Mouse (Mus musculus): ENCODE measurements around the gene Kansl2. TPM values are rescaled to one million over a fixed set of nuclear protein-coding genes. Genes with fewer than 3 reads are reported as not detected.
A peak's percentile ranks its signal among the peaks of the same experiment; 100 is the strongest.

The Kansl2 gene
- polyA plus RNA-seq, 1 experiment from 2014 or later, result 123 TPM

DNA sequence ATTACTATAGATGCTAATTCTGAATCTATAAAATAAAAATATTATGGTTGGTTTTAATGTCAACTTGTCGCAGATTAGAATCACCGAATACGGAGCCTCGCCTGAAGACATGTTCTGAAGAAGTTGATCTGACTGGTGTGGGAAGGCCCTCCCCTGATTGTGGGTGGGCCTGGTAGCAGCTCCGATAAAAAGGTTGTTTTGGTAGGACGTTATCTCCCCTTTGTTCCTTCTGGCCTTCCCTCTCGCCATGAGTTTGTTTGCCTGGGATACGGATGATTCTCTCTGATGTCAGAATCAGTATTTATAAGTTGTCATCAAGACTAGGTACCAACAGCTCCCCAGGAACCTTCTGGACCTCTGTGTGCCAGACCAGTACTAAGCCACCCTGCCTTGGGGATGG lies 21.8 kb downstream of the Kansl2 start:
- H3K9me3 ChIP-seq (ENCODE audit: control insufficient read depth, low read length), result no peaks in the 10 kb centered on the region
- no peak overlapping the region for H3K4me2 ChIP-seq (replicated peaks; ENCODE audit: low read depth, low read length)
- no peak overlapping the region for H3K27ac ChIP-seq (ENCODE audit: low read depth, low read length)
- no peak overlapping the region for H3K9ac ChIP-seq (ENCODE audit: low read depth, low read length)
- H3K4me1 ChIP-seq (ENCODE audit: control insufficient read depth, insufficient read depth, low read length), result 0 out of 2 replicates have a peak, but pooled peaks cover 2% of the 10 kb centered on the region
- no peak overlapping the region for H3K4me3 ChIP-seq (ENCODE audit: low read length)
- H3K36me3 ChIP-seq (ENCODE audit: control insufficient read depth, insufficient read depth, low read length), result no peaks in the 10 kb centered on the region
- H3K27me3 ChIP-seq (ENCODE audit: control insufficient read depth, insufficient read depth, low read length), result no peaks in the 10 kb centered on the region
- WGBS, result 79% methylated on average over 8 of the region's 8 CpGs
- no peak for ATAC-seq (ENCODE audit: low FRiP score, low TSS enrichment)

DNA sequence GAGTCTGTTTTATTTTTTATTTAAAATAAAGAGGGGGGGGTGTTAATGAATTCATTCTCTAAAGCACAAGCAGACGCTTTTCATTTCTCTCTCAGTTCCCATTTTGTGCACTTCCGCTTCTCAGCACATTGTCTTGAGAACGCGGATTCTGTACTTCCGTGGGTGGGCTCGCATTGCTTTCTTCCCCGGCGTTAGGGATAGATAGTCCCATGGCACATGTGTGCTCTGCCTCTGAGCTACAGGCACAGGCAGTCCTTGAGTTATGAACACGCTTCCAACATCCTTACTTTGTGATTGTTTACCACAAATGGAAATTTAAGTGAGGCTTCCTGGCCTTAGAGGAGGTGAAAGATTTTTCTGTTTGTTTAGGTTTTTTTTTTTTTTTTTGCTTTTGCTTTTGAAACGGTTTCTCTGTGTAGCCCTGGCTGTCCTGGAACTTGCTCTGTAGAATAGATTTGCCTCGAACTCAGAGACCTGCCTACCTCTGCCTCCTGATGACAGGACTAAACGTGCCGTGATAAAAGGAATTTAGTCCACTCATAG lies 22.6 kb downstream of the Kansl2 start:
- Histone ChIP-seq H3K4me3 (ENCODE audit: low read length) (no peak overlapping the region), H3K4me1 (ENCODE audit: control insufficient read depth, insufficient read depth, low read length) (0 out of 2 replicates have a peak, but pooled peaks cover 2% of the 10 kb centered on the region), H3K9ac (ENCODE audit: low read depth, low read length) (no peak overlapping the region), H3K36me3 (ENCODE audit: control insufficient read depth, insufficient read depth, low read length) (no peaks in the 10 kb centered on the region), H3K27ac (ENCODE audit: low read depth, low read length) (no peak overlapping the region), H3K4me2 (replicated peaks; ENCODE audit: low read depth, low read length) (no peak overlapping the region), H3K27me3 (ENCODE audit: control insufficient read depth, insufficient read depth, low read length) (no peaks in the 10 kb centered on the region), H3K9me3 (ENCODE audit: control insufficient read depth, low read length) (no peaks in the 10 kb centered on the region)
- WGBS, result 73% methylated on average over 13 of the region's 13 CpGs
- ATAC-seq (ENCODE audit: low FRiP score, low TSS enrichment), result no peak

DNA sequence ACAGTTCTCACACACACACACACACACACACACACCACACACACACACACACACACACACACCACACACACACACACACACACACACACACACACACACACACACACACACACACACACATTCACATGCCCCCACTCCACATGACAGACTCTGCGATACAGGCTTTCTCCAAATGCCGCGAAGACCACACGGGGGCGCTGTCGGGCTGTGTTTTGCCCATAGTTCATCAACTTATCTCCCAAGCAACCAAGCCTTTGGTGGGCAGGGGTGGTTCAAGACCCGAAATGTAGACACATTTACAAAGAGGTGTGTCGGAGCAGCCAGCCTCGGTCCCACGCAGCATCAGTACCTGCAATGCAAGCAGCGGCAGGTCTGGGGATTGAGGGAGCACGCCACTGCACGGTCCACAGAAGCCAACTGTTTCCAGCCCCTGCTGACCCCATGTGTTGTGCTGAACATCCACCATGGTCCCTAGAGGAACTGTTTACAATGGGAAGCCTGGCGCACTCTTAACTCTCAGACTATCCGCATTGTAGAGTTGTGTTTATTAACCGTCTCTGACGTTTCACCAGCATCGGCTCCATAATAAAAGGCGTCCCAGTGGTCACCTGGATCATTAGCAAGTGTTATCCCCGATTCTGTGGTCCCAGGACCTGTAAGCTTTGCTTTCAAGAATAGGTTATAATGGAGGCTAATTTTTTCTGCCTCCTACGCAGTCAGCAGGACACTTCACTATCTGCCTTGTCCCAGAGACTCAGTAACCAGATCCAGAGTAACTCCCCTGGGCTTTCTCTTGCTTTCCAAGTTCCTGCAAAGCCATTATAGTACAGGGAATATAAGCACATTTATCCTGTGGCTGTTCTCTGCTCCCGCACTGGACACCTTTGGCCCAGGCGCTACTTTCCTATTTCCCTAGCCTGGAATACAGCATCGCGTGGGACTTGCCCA lies 23.4 kb downstream of the Kansl2 start:
- Histone ChIP-seq H3K27ac (ENCODE audit: low read depth, low read length) (no peak overlapping the region), H3K27me3 (ENCODE audit: control insufficient read depth, insufficient read depth, low read length) (no peaks in the 10 kb centered on the region), H3K9ac (ENCODE audit: low read depth, low read length) (no peak overlapping the region), H3K36me3 (ENCODE audit: control insufficient read depth, insufficient read depth, low read length) (no peaks in the 10 kb centered on the region), H3K4me2 (replicated peaks; ENCODE audit: low read depth, low read length) (peak overlapping the region; percentile 43), H3K9me3 (ENCODE audit: control insufficient read depth, low read length) (no peaks in the 10 kb centered on the region), H3K4me3 (ENCODE audit: low read length) (peak overlapping the region; percentile 18; the same call in 1 of the 2 replicates), H3K4me1 (ENCODE audit: control insufficient read depth, insufficient read depth, low read length) (0 out of 2 replicates have a peak, but pooled peaks cover 2% of the 10 kb centered on the region)
- 28% methylated on average over 25 of the region's 25 CpGs for WGBS
- peak; percentile 58; the same call in 1 of the 2 replicates for ATAC-seq (ENCODE audit: low FRiP score, low TSS enrichment)

DNA sequence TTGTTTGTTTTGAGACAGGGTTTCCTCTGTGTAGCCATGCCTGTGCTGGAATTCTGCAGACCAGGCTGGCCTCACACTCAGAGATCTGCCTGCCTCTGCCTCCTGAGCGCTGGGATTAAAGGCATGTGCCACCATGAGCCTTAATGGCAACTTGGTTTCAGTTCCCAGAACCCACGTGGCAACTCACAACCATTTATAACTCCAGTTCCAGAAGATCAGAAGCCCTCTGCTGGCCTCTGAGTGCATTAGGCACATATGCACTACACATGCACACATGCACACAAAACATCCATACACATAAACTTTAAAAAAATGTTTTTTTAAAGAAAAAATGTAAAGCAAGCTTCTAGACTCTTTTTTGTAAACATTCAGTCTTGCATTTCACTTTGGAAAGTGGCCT lies 24.7 kb downstream of the Kansl2 start:
- Histone ChIP-seq H3K4me2 (replicated peaks; ENCODE audit: low read depth, low read length) (no peak overlapping the region), H3K36me3 (ENCODE audit: control insufficient read depth, insufficient read depth, low read length) (no peaks in the 10 kb centered on the region), H3K4me1 (ENCODE audit: control insufficient read depth, insufficient read depth, low read length) (0 out of 2 replicates have a peak, but pooled peaks cover 2% of the 10 kb centered on the region), H3K9me3 (ENCODE audit: control insufficient read depth, low read length) (no peaks in the 10 kb centered on the region), H3K27ac (ENCODE audit: low read depth, low read length) (no peak overlapping the region), H3K27me3 (ENCODE audit: control insufficient read depth, insufficient read depth, low read length) (no peaks in the 10 kb centered on the region), H3K9ac (ENCODE audit: low read depth, low read length) (no peak overlapping the region), H3K4me3 (ENCODE audit: low read length) (no peak overlapping the region)
- ATAC-seq (ENCODE audit: low FRiP score, low TSS enrichment), result no peak
- WGBS, result 65% methylated on average over 2 of the region's 2 CpGs

DNA sequence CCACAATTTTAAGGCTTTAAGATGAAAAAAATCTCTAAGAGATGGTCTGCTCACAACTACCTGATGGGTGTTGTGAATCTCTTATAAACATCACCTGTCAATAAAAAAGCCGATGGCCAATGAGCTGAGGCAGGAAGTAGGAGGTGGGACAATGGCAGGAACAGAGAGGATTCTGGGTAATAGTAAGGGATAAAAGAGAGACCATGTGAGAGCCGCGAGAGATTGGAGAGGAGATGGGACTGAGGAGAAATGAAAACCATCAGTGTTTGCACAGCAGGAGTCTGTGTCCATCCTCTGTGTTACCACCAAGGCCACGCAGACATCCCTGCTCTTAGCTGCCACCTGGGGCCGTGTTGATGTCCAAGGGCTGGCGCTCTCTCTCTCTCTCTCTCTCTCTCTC lies 26.7 kb downstream of the Kansl2 start:
- no peak for ATAC-seq (ENCODE audit: low FRiP score, low TSS enrichment)
- Histone ChIP-seq H3K4me2 (replicated peaks; ENCODE audit: low read depth, low read length) (no peak overlapping the region), H3K4me1 (ENCODE audit: control insufficient read depth, insufficient read depth, low read length) (0 out of 2 replicates have a peak, but pooled peaks cover 2% of the 10 kb centered on the region), H3K9me3 (ENCODE audit: control insufficient read depth, low read length) (no peaks in the 10 kb centered on the region), H3K36me3 (ENCODE audit: control insufficient read depth, insufficient read depth, low read length) (no peaks in the 10 kb centered on the region), H3K9ac (ENCODE audit: low read depth, low read length) (no peak overlapping the region), H3K4me3 (ENCODE audit: low read length) (no peak overlapping the region), H3K27me3 (ENCODE audit: control insufficient read depth, insufficient read depth, low read length) (no peaks in the 10 kb centered on the region), H3K27ac (ENCODE audit: low read depth, low read length) (no peak overlapping the region)
- WGBS, result 80% methylated on average over 6 of the region's 6 CpGs

DNA sequence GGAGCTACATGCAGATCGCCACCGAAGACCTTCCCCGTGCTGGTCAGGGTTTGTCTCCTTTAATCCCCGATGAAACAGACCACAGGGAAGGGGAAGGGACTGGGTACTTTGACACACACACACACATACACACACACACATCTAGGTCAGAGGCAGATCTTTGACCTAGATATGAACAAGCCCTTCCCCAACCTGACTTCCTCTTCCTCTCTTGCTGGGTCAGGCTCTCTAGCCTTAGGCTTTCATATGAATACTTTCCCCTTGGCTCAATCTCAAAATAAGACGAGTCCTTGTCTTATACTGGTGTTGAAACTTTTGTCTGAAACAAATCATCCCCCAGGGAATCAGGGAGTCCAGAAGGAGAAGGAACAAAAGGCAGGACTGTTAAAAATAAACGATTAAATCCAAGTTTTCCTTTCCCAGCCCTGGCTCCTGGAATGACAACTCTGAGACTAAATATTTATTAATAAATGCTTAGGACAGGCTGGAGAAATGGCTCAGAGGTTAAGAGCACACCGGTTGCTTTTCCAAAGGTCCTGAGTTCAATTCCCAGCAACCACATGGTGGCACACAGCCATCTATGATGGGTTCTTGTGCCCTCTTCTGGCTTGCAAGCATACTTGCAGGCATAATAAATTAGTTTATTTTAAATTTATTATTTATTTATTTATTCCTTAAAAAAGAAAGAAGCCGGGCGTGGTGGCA lies 27.7 kb downstream of the Kansl2 start:
- H3K9ac ChIP-seq (ENCODE audit: low read depth, low read length), result no peak overlapping the region
- ATAC-seq (ENCODE audit: low FRiP score, low TSS enrichment), result no peak
- H3K4me1 ChIP-seq (ENCODE audit: control insufficient read depth, insufficient read depth, low read length), result 0 out of 2 replicates have a peak, but pooled peaks cover 2% of the 10 kb centered on the region
- WGBS, result 84% methylated on average over 9 of the region's 9 CpGs
- no peak overlapping the region for H3K4me3 ChIP-seq (ENCODE audit: low read length)
- no peaks in the 10 kb centered on the region for H3K36me3 ChIP-seq (ENCODE audit: control insufficient read depth, insufficient read depth, low read length)
- H3K4me2 ChIP-seq (replicated peaks; ENCODE audit: low read depth, low read length), result no peak overlapping the region
- no peaks in the 10 kb centered on the region for H3K27me3 ChIP-seq (ENCODE audit: control insufficient read depth, insufficient read depth, low read length)
- no peaks in the 10 kb centered on the region for H3K9me3 ChIP-seq (ENCODE audit: control insufficient read depth, low read length)
- H3K27ac ChIP-seq (ENCODE audit: low read depth, low read length), result no peak overlapping the region

DNA sequence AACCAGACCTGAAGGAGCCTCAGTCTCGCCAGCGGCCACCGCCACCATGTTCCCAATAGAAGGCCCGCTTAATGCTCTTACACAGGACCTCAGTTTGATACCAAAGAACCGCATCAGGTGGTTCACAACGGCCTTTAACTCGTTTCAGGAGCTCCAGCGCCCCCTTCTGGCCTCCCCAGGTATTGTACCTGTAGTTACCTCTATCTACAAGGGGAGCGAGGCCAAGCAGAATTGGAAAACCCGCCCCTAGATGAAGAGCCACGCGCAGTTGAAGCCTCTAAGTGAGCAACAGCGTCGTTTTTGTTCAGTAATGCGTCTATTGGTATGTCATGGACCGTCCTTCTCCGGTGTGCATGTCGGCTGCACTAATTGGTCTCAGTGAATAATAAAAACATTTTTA lies 29.6 kb downstream of the Kansl2 start:
- H3K4me3 ChIP-seq (ENCODE audit: low read length), result no peak overlapping the region
- no peak overlapping the region for H3K4me2 ChIP-seq (replicated peaks; ENCODE audit: low read depth, low read length)
- 0 out of 2 replicates have a peak, but pooled peaks have one; percentile 24 for ATAC-seq (ENCODE audit: low FRiP score, low TSS enrichment)
- 13% methylated on average over 18 of the region's 18 CpGs for WGBS
- H3K9me3 ChIP-seq (ENCODE audit: control insufficient read depth, low read length), result no peaks in the 10 kb centered on the region
- H3K27me3 ChIP-seq (ENCODE audit: control insufficient read depth, insufficient read depth, low read length), result no peaks in the 10 kb centered on the region
- no peaks in the 10 kb centered on the region for H3K36me3 ChIP-seq (ENCODE audit: control insufficient read depth, insufficient read depth, low read length)
- no peaks in the 10 kb centered on the region for H3K4me1 ChIP-seq (ENCODE audit: control insufficient read depth, insufficient read depth, low read length)
- H3K9ac ChIP-seq (ENCODE audit: low read depth, low read length), result no peak overlapping the region
- no peak overlapping the region for H3K27ac ChIP-seq (ENCODE audit: low read depth, low read length)

DNA sequence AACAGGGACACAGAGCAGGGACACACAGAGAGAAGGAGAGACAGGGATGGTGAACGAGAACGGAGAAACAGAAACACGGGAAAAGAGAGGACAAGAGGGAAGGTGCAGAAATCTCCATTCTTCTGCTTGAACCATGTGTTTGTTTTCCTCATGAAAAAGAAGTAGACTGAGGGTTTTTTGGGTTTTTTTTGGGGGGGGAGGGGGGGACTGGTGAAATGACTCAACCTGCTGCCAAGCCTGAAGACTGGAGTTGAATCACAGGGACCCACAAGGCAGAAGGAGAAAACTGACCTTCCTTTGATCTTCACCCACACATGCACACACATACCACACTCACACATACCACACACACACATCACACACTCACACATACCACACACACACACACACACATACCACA lies 30.7 kb downstream of the Kansl2 start:
- Histone ChIP-seq H3K4me1 (ENCODE audit: control insufficient read depth, insufficient read depth, low read length) (no peaks in the 10 kb centered on the region), H3K27me3 (ENCODE audit: control insufficient read depth, insufficient read depth, low read length) (no peaks in the 10 kb centered on the region), H3K9ac (ENCODE audit: low read depth, low read length) (no peak overlapping the region), H3K36me3 (ENCODE audit: control insufficient read depth, insufficient read depth, low read length) (no peaks in the 10 kb centered on the region), H3K27ac (ENCODE audit: low read depth, low read length) (no peak overlapping the region), H3K4me3 (ENCODE audit: low read length) (no peak overlapping the region), H3K4me2 (replicated peaks; ENCODE audit: low read depth, low read length) (no peak overlapping the region), H3K9me3 (ENCODE audit: control insufficient read depth, low read length) (no peaks in the 10 kb centered on the region)
- no peak for ATAC-seq (ENCODE audit: low FRiP score, low TSS enrichment)
- WGBS, result 81% methylated on average over 3 of the region's 3 CpGs
